Mouse (Mus musculus) CH12.LX (cell line): Measurements from ENCODE around the gene Tmsb10. TPM values are rescaled to one million over a fixed set of nuclear protein-coding genes. Genes with fewer than 3 reads are reported as not detected.

ENCODE experiments used
- DNase-seq: peaks from one replicate; pipeline ENCODE4 v3.0.0-alpha.2; 2013; ENCODE audit errors: extremely low read depth
- H3K27ac ChIP-seq: 2 replicates; pipeline ENCODE4 v1.5.1; 2012; ENCODE audit warnings: low read depth, mild to moderate bottlenecking, control low read depth, moderate library complexity; ENCODE audit not compliant: insufficient read depth
- H3K27me3 ChIP-seq: replicated peaks from 2 replicates; pipeline ENCODE3; 2012; ENCODE audit warnings: inconsistent platforms
- H3K36me3 ChIP-seq, 2 experiments: replicated peaks in 1 of 2; 2 replicates each; pipeline versions ENCODE3 to v1.6.1; 2012; ENCODE audit warnings: inconsistent platforms in 1 of 2, low read length in 1 of 2, mild to moderate bottlenecking in 1 of 2, mixed read lengths in 1 of 2, moderate library complexity in 1 of 2; ENCODE audit not compliant: control insufficient read depth in 1 of 2, insufficient read depth in 1 of 2
- H3K4me1 ChIP-seq, 2 experiments: 2 replicates each; pipeline ENCODE4 v1.6.1; 2012; ENCODE audit warnings: inconsistent platforms in 1 of 2, moderate library complexity in 1 of 2; ENCODE audit not compliant: insufficient read depth in 2 of 2, control insufficient read depth in 1 of 2
- H3K4me2 ChIP-seq: 2 replicates; pipeline ENCODE4 v1.6.1; 2012; ENCODE audit warnings: low read depth, mild to moderate bottlenecking, control low read depth; ENCODE audit not compliant: poor library complexity, insufficient read depth, severe bottlenecking
- H3K4me3 ChIP-seq, 3 experiments: fragments of 150-350 bp in 1 of 3; sonication (generic) in 1 of 3; replicated peaks in 1 of 3; 2 replicates each; pipeline versions ENCODE3 to v1.5.1; 2011 to 2012; ENCODE audit warnings: low read depth in 2 of 3, low read length in 2 of 3, mild to moderate bottlenecking in 2 of 3, moderate library complexity in 2 of 3, control low read depth in 1 of 3, improper control_type of control experiment in 1 of 3, inconsistent platforms in 1 of 3, mixed read lengths in 1 of 3; ENCODE audit not compliant: poor library complexity in 1 of 3
- H3K79me2 ChIP-seq: replicated peaks from 2 replicates; pipeline ENCODE4 v1.6.1; 2012; ENCODE audit warnings: mild to moderate bottlenecking, moderate library complexity; ENCODE audit not compliant: control insufficient read depth, poor library complexity, insufficient read depth, severe bottlenecking; ENCODE audit errors: extremely low read depth
- H3K9ac ChIP-seq: 2 replicates; pipeline ENCODE4 v1.6.1; 2012; ENCODE audit warnings: low read depth, mild to moderate bottlenecking, control low read depth, moderate library complexity; ENCODE audit not compliant: insufficient read depth
- H3K9me3 ChIP-seq: replicated peaks from 2 replicates; pipeline ENCODE3; 2012; ENCODE audit warnings: low read length, inconsistent platforms, mixed read lengths
- BHLHE40 ChIP-seq: IDR thresholded peaks from 2 replicates; pipeline ENCODE4 v1.6.1; 2011; ENCODE audit warnings: mild to moderate bottlenecking, low read depth, low read length, improper control_type of control experiment
- CHD2 ChIP-seq: IDR thresholded peaks from 2 replicates; pipeline ENCODE4 v1.6.1; 2011; ENCODE audit warnings: low read length, improper control_type of control experiment
- E2F4 ChIP-seq: IDR thresholded peaks from 2 replicates; pipeline ENCODE4 v1.6.1; 2011; ENCODE audit warnings: low read depth, low read length, improper control_type of control experiment; ENCODE audit not compliant: insufficient replicate concordance
- JUN ChIP-seq: IDR thresholded peaks from 2 replicates; pipeline ENCODE4 v1.6.1; 2011; ENCODE audit warnings: low read depth, mild to moderate bottlenecking, low read length, improper control_type of control experiment, moderate library complexity; ENCODE audit not compliant: insufficient read depth
- JUND ChIP-seq: conservative IDR thresholded peaks from 2 replicates; pipeline ENCODE4 v1.6.1; 2011; ENCODE audit warnings: low read depth, low read length, improper control_type of control experiment
- KAT2A ChIP-seq: IDR thresholded peaks from 2 replicates; pipeline ENCODE4 v1.6.1; 2012; ENCODE audit warnings: low read length, improper control_type of control experiment, inconsistent platforms; ENCODE audit not compliant: insufficient replicate concordance
- MAX ChIP-seq: IDR thresholded peaks from 2 replicates; pipeline ENCODE4 v1.6.1; 2011; ENCODE audit warnings: low read length, improper control_type of control experiment
- MAZ ChIP-seq: IDR thresholded peaks from 2 replicates; pipeline ENCODE4 v1.6.1; 2012; ENCODE audit warnings: low read depth, mild to moderate bottlenecking, inconsistent platforms, low read length, improper control_type of control experiment, moderate library complexity
- MXI1 ChIP-seq: IDR thresholded peaks from 2 replicates; pipeline ENCODE4 v1.6.1; 2011; ENCODE audit warnings: mild to moderate bottlenecking, low read depth, low read length, improper control_type of control experiment
- MYC ChIP-seq: IDR thresholded peaks from 2 replicates; pipeline ENCODE4 v1.6.1; 2011; ENCODE audit warnings: low read depth, mild to moderate bottlenecking, improper control_type of control experiment, low read length
- NRF1 ChIP-seq: IDR thresholded peaks from 2 replicates; pipeline ENCODE4 v1.6.1; 2014; ENCODE audit warnings: low read depth, mild to moderate bottlenecking, inconsistent platforms, low read length, improper control_type of control experiment, moderate library complexity
- POLR2A ChIP-seq: IDR thresholded peaks from 2 replicates; pipeline ENCODE4 v1.6.1; 2011; ENCODE audit warnings: low read depth, mild to moderate bottlenecking, improper control_type of control experiment, low read length
- POLR2AphosphoS2 ChIP-seq: IDR thresholded peaks from 2 replicates; pipeline ENCODE4 v1.6.1; 2011; ENCODE audit warnings: low read depth, low read length, improper control_type of control experiment
- RCOR1 ChIP-seq: conservative IDR thresholded peaks from 2 replicates; pipeline ENCODE4 v1.6.1; 2012; ENCODE audit warnings: low read depth, mild to moderate bottlenecking, inconsistent platforms, low read length, improper control_type of control experiment
- TBP ChIP-seq: conservative IDR thresholded peaks from 2 replicates; pipeline ENCODE4 v1.6.1; 2011; ENCODE audit warnings: low read depth, low read length, improper control_type of control experiment
- UBTF ChIP-seq: IDR thresholded peaks from 2 replicates; pipeline ENCODE4 v1.6.1; 2012; ENCODE audit warnings: low read depth, mild to moderate bottlenecking, inconsistent platforms, low read length, improper control_type of control experiment, moderate library complexity
- USF1 ChIP-seq: IDR thresholded peaks from 2 replicates; pipeline ENCODE4 v1.6.1; 2014; ENCODE audit warnings: low read depth, mild to moderate bottlenecking, inconsistent platforms, low read length, improper control_type of control experiment
- USF2 ChIP-seq: conservative IDR thresholded peaks from 2 replicates; pipeline ENCODE4 v1.6.1; 2011; ENCODE audit warnings: low read depth, low read length, improper control_type of control experiment
- ZKSCAN1 ChIP-seq: IDR thresholded peaks from 2 replicates; pipeline ENCODE4 v1.6.1; 2012; ENCODE audit warnings: low read depth, inconsistent platforms, low read length, improper control_type of control experiment, borderline replicate concordance
- ZMIZ1 ChIP-seq: IDR thresholded peaks from 2 replicates; pipeline ENCODE4 v1.6.1; 2012; ENCODE audit warnings: low read depth, mild to moderate bottlenecking, inconsistent platforms, low read length, improper control_type of control experiment
- ZNF384 ChIP-seq: IDR thresholded peaks from 2 replicates; pipeline ENCODE4 v1.6.1; 2012; ENCODE audit warnings: low read depth, low read length, improper control_type of control experiment, inconsistent platforms
- dilution Hi-C: fragments of 300-500 bp; cut with MboI; formaldehyde crosslinking; loops from 2 replicates; pipeline ENCODE4 v1.14.3; 2020; ENCODE audit warnings: low sequenced_read_pairs; ENCODE audit not compliant: extremely low pct_unique_long_range_greater_than_20kb, extremely low pct_ligation_motif_present
- in situ Hi-C: fragments of 300-500 bp; cut with MboI; formaldehyde crosslinking; loops from 3 replicates; pipeline ENCODE4 v1.14.3; 2019; ENCODE audit warnings: low sequenced_read_pairs, low pct_ligation_motif_present, low pct_unique_long_range_greater_than_20kb, mixed read lengths
- polyA plus RNA-seq: library from polyadenylated mRNA; unstranded; fragments of >175 nt; gene quantifications from 2 replicates; pipeline ENCODE4 v1.2.1, GENCODE M21; 2012; ENCODE audit warnings: low read depth; ENCODE audit not compliant: insufficient read length
- total RNA-seq, 2 experiments: library from RNA; depleted of rRNA; stranded (reverse); fragments of 300-350 nt in 1 of 2; fragments of >200 nt in 1 of 2; gene quantifications; 2 replicates each; pipeline ENCODE4 v1.2.3; 2012 to 2014

Tmsb10 gene
- total and polyA plus RNA-seq, 3 experiments: 223 to 479 (median 379) TPM

GRCm38 (mm10) chr6:72993688-72994082 lies 35.1 kb upstream of the Tmsb10 start:
- Histone ChIP-seq H3K4me2 (no peak overlapping the region), H3K79me2 (no peaks in the 10 kb centered on the region), H3K36me3 (no peaks in the 10 kb centered on the region), H3K9me3 (no peaks in the 10 kb centered on the region), H3K4me3 (no peak overlapping the region), H3K27ac (no peak overlapping the region), H3K4me1 (peaks cover 5 to 22% of the 10 kb centered on the region in 2 experiments), H3K9ac (no peak overlapping the region), H3K27me3 (no peaks in the 10 kb centered on the region)
- dilution Hi-C loops (no loop called here), in situ Hi-C loops (loop anchor here (5.0 kb wide), 1 partner anchor 36 kb away; the partner anchor contains the start of gene Tmsb10)
- TF ChIP-seq BHLHE40 (no peak), POLR2AphosphoS2 (no peak), ZNF384 (no peak), MAZ (no peak), USF2 (no peak), NRF1 (no peak), CHD2 (no peak), MYC (no peak), ZKSCAN1 (no peak), MXI1 (no peak), UBTF (no peak), POLR2A (no peak), ZMIZ1 (no peak), KAT2A (no peak), TBP (no peak), MAX (no peak), E2F4 (no peak), USF1 (no peak)
- no peak for DNase-seq

GRCm38 (mm10) chr6:72993054-72993687 lies 34.6 kb upstream of the Tmsb10 start:
- Histone ChIP-seq H3K27me3 (no peaks in the 10 kb centered on the region), H3K27ac (no peak overlapping the region), H3K4me3 (no peak overlapping the region), H3K9ac (no peak overlapping the region), H3K4me1 (peaks cover 5 to 26% of the 10 kb centered on the region in 2 experiments), H3K79me2 (no peaks in the 10 kb centered on the region), H3K4me2 (no peak overlapping the region), H3K36me3 (no peaks in the 10 kb centered on the region), H3K9me3 (no peaks in the 10 kb centered on the region)
- TF ChIP-seq RCOR1 (no peak), JUN (no peak), JUND (no peak)
- no peak for DNase-seq
- in situ Hi-C loops: loop anchor here (5.0 kb wide), 1 partner anchor 36 kb away; the partner anchor contains the start of gene Tmsb10
- dilution Hi-C loops: no loop called here
